Mouse (Mus musculus) heart, adult 18-20 months (tissue): ENCODE measurements around the gene Art3. TPM values are rescaled to one million over a fixed set of nuclear protein-coding genes. Genes with fewer than 3 reads are reported as not detected.

Experiments used
- DNase-seq, 2 experiments: peaks; one replicate each; pipeline ENCODE4 v3.0.0; 2021 to 2022; ENCODE audit warnings: mixed read lengths in 1 of 2
- total RNA-seq, 2 experiments: library from RNA; stranded (reverse); gene quantifications; 2 replicates each; pipeline ENCODE4 v1.2.3; 2021

Art3 gene
- total RNA-seq, 2 experiments from 2014 or later = 595 to 602 TPM

- DNase-seq = no peak
Observed at GRCm38 (mm10) chr5:92336743-92337142, 5.1 kb downstream of the Art3 start.

- peak in 1 of 2 experiments; percentile 10 for DNase-seq
Observed at GRCm38 (mm10) chr5:92340606-92341005, 9.0 kb downstream of the Art3 start.

- no peak for DNase-seq
Observed at GRCm38 (mm10) chr5:92345006-92345405, 13.4 kb downstream of the Art3 start.

GRCm38 (mm10) chr5:92348794-92349413 is 17.3 kb downstream of the Art3 start, which contains the start of gene Cxcl10:
Gene Cxcl10 (minus strand): TSS chr5:92348889.
- DNase-seq = peak; percentile 75 to 79

- no peak for DNase-seq
Observed at GRCm38 (mm10) chr5:92349731-92350130, 18.1 kb downstream of the Art3 start.

GRCm38 (mm10) chr5:92352716-92353115 is 21.1 kb downstream of the Art3 start:
- peak in 1 of 2 experiments; percentile 14 for DNase-seq

GRCm38 (mm10) chr5:92353517-92353916 is 21.9 kb downstream of the Art3 start:
- peak; percentile 76 to 78 for DNase-seq

GRCm38 (mm10) chr5:92358033-92358432 is 26.4 kb downstream of the Art3 start:
- peak in 1 of 2 experiments; percentile 16 for DNase-seq

GRCm38 (mm10) chr5:92358767-92359455 is 27.3 kb downstream of the Art3 start:
- peak; percentile 42 to 68 for DNase-seq

- DNase-seq = no peak
Observed at GRCm38 (mm10) chr5:92363179-92363578, 31.6 kb downstream of the Art3 start.

GRCm38 (mm10) chr5:92364011-92364410 is 32.4 kb downstream of the Art3 start:
- DNase-seq = no peak

GRCm38 (mm10) chr5:92365146-92365705 is 33.6 kb downstream of the Art3 start:
- DNase-seq = no peak

- DNase-seq = no peak
Observed at GRCm38 (mm10) chr5:92366565-92366964, 34.9 kb downstream of the Art3 start.

- DNase-seq = peak; percentile 66 to 74
Observed at GRCm38 (mm10) chr5:92368392-92368791, 36.8 kb downstream of the Art3 start.

GRCm38 (mm10) chr5:92369151-92369994 is 37.7 kb downstream of the Art3 start:
- peak; percentile 68 to 76 for DNase-seq

GRCm38 (mm10) chr5:92370392-92370791 is 38.8 kb downstream of the Art3 start:
- no peak for DNase-seq

- DNase-seq = no peak
Observed at GRCm38 (mm10) chr5:92370891-92371290, 39.3 kb downstream of the Art3 start.

- DNase-seq = no peak
Observed at GRCm38 (mm10) chr5:92371361-92371976, 39.8 kb downstream of the Art3 start.

- DNase-seq = no peak
Observed at GRCm38 (mm10) chr5:92372605-92373004, 41.0 kb downstream of the Art3 start.

- peak in 1 of 2 experiments; percentile 66 for DNase-seq
Observed at GRCm38 (mm10) chr5:92374721-92375142, 43.1 kb downstream of the Art3 start.

- DNase-seq = peak in 1 of 2 experiments; percentile 74
Observed at GRCm38 (mm10) chr5:92375368-92375767, 43.7 kb downstream of the Art3 start.
